Mouse (Mus musculus): Measurements from ENCODE around the gene Gnb3.

Gnb3 gene

GRCm38 (mm10) chr6:124840241-124841167 is at the start of gene Gnb3:
TSS of gene Gnb3 (minus strand) at chr6:124840275.
- no peak for ATAC-seq (ENCODE audit: low TSS enrichment)

- no peak for ATAC-seq (ENCODE audit: low TSS enrichment)
These were observed 48.6 kb upstream of the Gnb3 start for GRCm38 (mm10) chr6:124888555-124889125.

GRCm38 (mm10) chr6:124887986-124888385 is 47.9 kb upstream of the Gnb3 start, which contains the start of gene Cd4:
TSS of gene Cd4 (minus strand) at chr6:124888221.
- no peak for ATAC-seq (ENCODE audit: low TSS enrichment)

GRCm38 (mm10) chr6:124885956-124886381 is 45.9 kb upstream of the Gnb3 start:
- no peak for ATAC-seq (ENCODE audit: low TSS enrichment)

GRCm38 (mm10) chr6:124884714-124885500 is 44.8 kb upstream of the Gnb3 start:
- no peak for ATAC-seq (ENCODE audit: low TSS enrichment)

GRCm38 (mm10) chr6:124883351-124883750 is 43.3 kb upstream of the Gnb3 start:
- no peak for ATAC-seq (ENCODE audit: low TSS enrichment)

GRCm38 (mm10) chr6:124881821-124882220 is 41.7 kb upstream of the Gnb3 start:
- ATAC-seq (ENCODE audit: low TSS enrichment) = no peak

GRCm38 (mm10) chr6:124879390-124879789 is 39.3 kb upstream of the Gnb3 start:
- ATAC-seq (ENCODE audit: low TSS enrichment) = no peak

- no peak for ATAC-seq (ENCODE audit: low TSS enrichment)
These were observed 34.3 kb upstream of the Gnb3 start for GRCm38 (mm10) chr6:124874348-124874747.

- ATAC-seq (ENCODE audit: low TSS enrichment) = no peak
These were observed 26.5 kb upstream of the Gnb3 start for GRCm38 (mm10) chr6:124866560-124866959.

GRCm38 (mm10) chr6:124865766-124866362 is 25.8 kb upstream of the Gnb3 start:
- ATAC-seq (ENCODE audit: low TSS enrichment) = no peak

- peak; percentile 45 for ATAC-seq (ENCODE audit: low TSS enrichment)
These were observed 23.7 kb upstream of the Gnb3 start, which contains the start of gene Gpr162 for GRCm38 (mm10) chr6:124863658-124864298. TSS of gene Gpr162 (minus strand) at chr6:124863983.

GRCm38 (mm10) chr6:124863125-124863657 is 23.1 kb upstream of the Gnb3 start:
- no peak for ATAC-seq (ENCODE audit: low TSS enrichment)

- 0 out of 2 replicates have a peak, but pooled peaks have one; percentile 8 for ATAC-seq (ENCODE audit: low TSS enrichment)
These were observed 22.5 kb upstream of the Gnb3 start for GRCm38 (mm10) chr6:124862406-124863124.

GRCm38 (mm10) chr6:124861802-124862201 is 21.7 kb upstream of the Gnb3 start:
- ATAC-seq (ENCODE audit: low TSS enrichment) = no peak

- no peak for ATAC-seq (ENCODE audit: low TSS enrichment)
These were observed 21.2 kb upstream of the Gnb3 start for GRCm38 (mm10) chr6:124861266-124861665.

- no peak for ATAC-seq (ENCODE audit: low TSS enrichment)
These were observed 20.4 kb upstream of the Gnb3 start for GRCm38 (mm10) chr6:124860511-124860910.

- ATAC-seq (ENCODE audit: low TSS enrichment) = peak; percentile 18
These were observed 19.6 kb upstream of the Gnb3 start for GRCm38 (mm10) chr6:124859725-124860124.

GRCm38 (mm10) chr6:124858561-124859318 is 18.7 kb upstream of the Gnb3 start:
- ATAC-seq (ENCODE audit: low TSS enrichment) = no peak
